Mouse (Mus musculus) liver, adult 2 months (tissue): Measurements from ENCODE around the gene Rap1gap2.

Source experiments
- CTCF ChIP-seq: fragments of 200-500 bp; IDR thresholded peaks from 2 replicates; pipeline ENCODE4 v1.5.1; 2011; ENCODE audit warnings: low read depth, low read length, control low read depth
- POLR2A ChIP-seq: fragments of 200-500 bp; IDR thresholded peaks from 2 replicates; pipeline ENCODE4 v1.6.1; 2011; ENCODE audit warnings: low read length, control low read depth; ENCODE audit not compliant: insufficient read depth; ENCODE audit errors: extremely low read depth

DNA sequence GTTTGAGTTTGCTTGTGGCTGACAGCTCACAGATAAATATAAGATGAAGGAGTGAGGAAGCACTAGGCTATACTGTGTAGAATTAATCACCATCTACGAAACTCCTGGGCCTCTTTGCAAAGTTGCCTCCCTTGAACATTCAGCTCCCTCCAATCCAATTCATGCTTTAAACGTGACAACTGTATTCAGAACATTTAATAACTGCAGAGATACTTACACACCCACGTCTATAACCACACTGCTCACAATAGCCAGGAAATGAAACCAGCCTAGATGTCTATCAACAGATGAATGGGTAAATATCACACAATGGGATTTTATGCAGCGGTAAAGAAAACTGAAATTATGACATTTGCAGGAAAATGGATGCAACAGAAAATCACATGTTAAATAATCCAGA, 189.6 kb downstream of the Rap1gap2 start:
- TF ChIP-seq POLR2A (no peak), CTCF (no peak)
